Mouse (Mus musculus): ENCODE measurements around the gene Kifc1. TPM values are rescaled to one million over a fixed set of nuclear protein-coding genes. Genes with fewer than 3 reads are reported as not detected.

Kifc1 gene
- total RNA-seq, 1 experiment: 149 TPM

GRCm38 (mm10) chr17:33844196-33844595, 46.3 kb downstream of the Kifc1 start:
- no peaks in the 10 kb centered on the region for H3K9me3 ChIP-seq (ENCODE audit: control insufficient read depth, insufficient read depth, low read depth, low read length)
- H3K9ac ChIP-seq (ENCODE audit: insufficient read depth, low read depth, low read length, poor library complexity, severe bottlenecking): no peak overlapping the region
- H3K27ac ChIP-seq (ENCODE audit: insufficient read depth, low read depth, low read length, poor library complexity, severe bottlenecking): no peak overlapping the region
- TF ChIP-seq ZC3H11A (IDR thresholded peaks at IDR 0.05; ENCODE audit: borderline replicate concordance, low read depth, low read length): no peak
- TF ChIP-seq ZNF384 (IDR thresholded peaks at IDR 0.05; ENCODE audit: low read depth, low read length): no peak
- TF ChIP-seq HCFC1 (IDR thresholded peaks at IDR 0.05; ENCODE audit: borderline replicate concordance, insufficient read depth, low read length): no peak
- TF ChIP-seq CHD2 (IDR thresholded peaks at IDR 0.05; ENCODE audit: low read depth, low read length): no peak
- TF ChIP-seq MAFK (IDR thresholded peaks at IDR 0.05; ENCODE audit: insufficient read depth, low read depth, low read length): no peak
- DNase-seq (ENCODE audit: low read depth, low spot score): no peak
- in situ Hi-C loops (cut with MboI; ENCODE audit: low sequenced_read_pairs in 2 of 2, unreplicated experiment in 2 of 2): no loop called here
- peaks cover 10% of the 10 kb centered on the region; the same call in 1 of the 2 replicates for H3K36me3 ChIP-seq (ENCODE audit: control insufficient read depth, insufficient read depth, low read length, poor library complexity, severe bottlenecking)
- H3K4me3 ChIP-seq (ENCODE audit: insufficient read depth in 1 of 2, low read depth in 1 of 2, low read length in 2 of 2, poor library complexity in 1 of 2, severe bottlenecking in 1 of 2): no peak overlapping the region
- H3K4me1 ChIP-seq (ENCODE audit: control insufficient read depth in 2 of 2, insufficient read depth in 2 of 2, low read length in 2 of 2, poor library complexity in 1 of 2): peaks cover 0 to 9% of the 10 kb centered on the region in 2 experiments; a peak in 1 of 4 replicates

- TF ChIP-seq MAFK (IDR thresholded peaks at IDR 0.05; ENCODE audit: insufficient read depth, low read depth, low read length) (no peak), HCFC1 (IDR thresholded peaks at IDR 0.05; ENCODE audit: borderline replicate concordance, insufficient read depth, low read length) (no peak), ZC3H11A (IDR thresholded peaks at IDR 0.05; ENCODE audit: borderline replicate concordance, low read depth, low read length) (no peak), CHD2 (IDR thresholded peaks at IDR 0.05; ENCODE audit: low read depth, low read length) (no peak), ZNF384 (IDR thresholded peaks at IDR 0.05; ENCODE audit: low read depth, low read length) (no peak)
- in situ Hi-C loops (cut with MboI; ENCODE audit: low sequenced_read_pairs in 2 of 2, unreplicated experiment in 2 of 2): no loop called here
- Histone ChIP-seq H3K36me3 (ENCODE audit: control insufficient read depth, insufficient read depth, low read length, poor library complexity, severe bottlenecking) (peaks cover 13% of the 10 kb centered on the region), H3K4me3 (ENCODE audit: insufficient read depth in 1 of 2, low read depth in 1 of 2, low read length in 2 of 2, poor library complexity in 1 of 2, severe bottlenecking in 1 of 2) (peak within 1 kb of the TSS; percentile 77 to 80), H3K4me1 (ENCODE audit: control insufficient read depth in 2 of 2, insufficient read depth in 2 of 2, low read length in 2 of 2, poor library complexity in 1 of 2) (peaks cover 0 to 11% of the 10 kb centered on the region in 2 experiments; a peak in 1 of 4 replicates), H3K9me3 (ENCODE audit: control insufficient read depth, insufficient read depth, low read depth, low read length) (no peaks in the 10 kb centered on the region), H3K27ac (ENCODE audit: insufficient read depth, low read depth, low read length, poor library complexity, severe bottlenecking) (no peak within 1 kb of the TSS), H3K9ac (ENCODE audit: insufficient read depth, low read depth, low read length, poor library complexity, severe bottlenecking) (peak within 1 kb of the TSS; percentile 86)
- peak; percentile 88 for DNase-seq (ENCODE audit: low read depth, low spot score)
These were observed 47.3 kb downstream of the Kifc1 start, which contains the start of gene Cd320 for GRCm38 (mm10) chr17:33842966-33843795. Gene Cd320 (plus strand): TSS chr17:33843091.

GRCm38 (mm10) chr17:33829561-33829960, 60.9 kb downstream of the Kifc1 start:
- in situ Hi-C loops (cut with MboI; ENCODE audit: low sequenced_read_pairs in 2 of 2, unreplicated experiment in 2 of 2): no loop called here
- no peaks in the 10 kb centered on the region for H3K9me3 ChIP-seq (ENCODE audit: control insufficient read depth, insufficient read depth, low read depth, low read length)
- no peak overlapping the region for H3K4me3 ChIP-seq (ENCODE audit: insufficient read depth in 1 of 2, low read depth in 1 of 2, low read length in 2 of 2, poor library complexity in 1 of 2, severe bottlenecking in 1 of 2)
- no peak for DNase-seq (ENCODE audit: low read depth, low spot score)
- TF ChIP-seq HCFC1 (IDR thresholded peaks at IDR 0.05; ENCODE audit: borderline replicate concordance, insufficient read depth, low read length): no peak
- no peak for TF ChIP-seq MAFK (IDR thresholded peaks at IDR 0.05; ENCODE audit: insufficient read depth, low read depth, low read length)
- TF ChIP-seq CHD2 (IDR thresholded peaks at IDR 0.05; ENCODE audit: low read depth, low read length): no peak
- TF ChIP-seq ZNF384 (IDR thresholded peaks at IDR 0.05; ENCODE audit: low read depth, low read length): no peak
- TF ChIP-seq ZC3H11A (IDR thresholded peaks at IDR 0.05; ENCODE audit: borderline replicate concordance, low read depth, low read length): no peak
- peaks cover 41% of the 10 kb centered on the region for H3K36me3 ChIP-seq (ENCODE audit: control insufficient read depth, insufficient read depth, low read length, poor library complexity, severe bottlenecking)
- H3K27ac ChIP-seq (ENCODE audit: insufficient read depth, low read depth, low read length, poor library complexity, severe bottlenecking): no peak overlapping the region
- H3K4me1 ChIP-seq (ENCODE audit: control insufficient read depth in 2 of 2, insufficient read depth in 2 of 2, low read length in 2 of 2, poor library complexity in 1 of 2): peaks cover 4 to 10% of the 10 kb centered on the region in 2 experiments; a peak in 3 of 4 replicates
- H3K9ac ChIP-seq (ENCODE audit: insufficient read depth, low read depth, low read length, poor library complexity, severe bottlenecking): no peak overlapping the region

GRCm38 (mm10) chr17:33828892-33829291, 61.6 kb downstream of the Kifc1 start:
- peaks cover 4 to 10% of the 10 kb centered on the region in 2 experiments; a peak in 3 of 4 replicates for H3K4me1 ChIP-seq (ENCODE audit: control insufficient read depth in 2 of 2, insufficient read depth in 2 of 2, low read length in 2 of 2, poor library complexity in 1 of 2)
- peaks cover 41% of the 10 kb centered on the region for H3K36me3 ChIP-seq (ENCODE audit: control insufficient read depth, insufficient read depth, low read length, poor library complexity, severe bottlenecking)
- no peak overlapping the region for H3K27ac ChIP-seq (ENCODE audit: insufficient read depth, low read depth, low read length, poor library complexity, severe bottlenecking)
- no peak overlapping the region for H3K9ac ChIP-seq (ENCODE audit: insufficient read depth, low read depth, low read length, poor library complexity, severe bottlenecking)
- TF ChIP-seq ZC3H11A (IDR thresholded peaks at IDR 0.05; ENCODE audit: borderline replicate concordance, low read depth, low read length) (no peak), MAFK (IDR thresholded peaks at IDR 0.05; ENCODE audit: insufficient read depth, low read depth, low read length) (no peak), ZNF384 (IDR thresholded peaks at IDR 0.05; ENCODE audit: low read depth, low read length) (no peak), CHD2 (IDR thresholded peaks at IDR 0.05; ENCODE audit: low read depth, low read length) (no peak), HCFC1 (IDR thresholded peaks at IDR 0.05; ENCODE audit: borderline replicate concordance, insufficient read depth, low read length) (no peak)
- H3K9me3 ChIP-seq (ENCODE audit: control insufficient read depth, insufficient read depth, low read depth, low read length): no peaks in the 10 kb centered on the region
- no peak for DNase-seq (ENCODE audit: low read depth, low spot score)
- no peak overlapping the region for H3K4me3 ChIP-seq (ENCODE audit: insufficient read depth in 1 of 2, low read depth in 1 of 2, low read length in 2 of 2, poor library complexity in 1 of 2, severe bottlenecking in 1 of 2)
- in situ Hi-C loops (cut with MboI; ENCODE audit: low sequenced_read_pairs in 2 of 2, unreplicated experiment in 2 of 2): no loop called here

Measured in ES-E14 (cell line).